Comparison of ENCODE assay signal across 8 mouse cellular contexts in genomic region chr10:80854913-80855748, GRCm38 (mm10). TPM values are rescaled to one million over a fixed set of nuclear protein-coding genes. Genes with fewer than 3 reads are reported as not detected.
DNase-seq lines count a peak whose midpoint lies in the region; ATAC-seq lines count a peak whose summit lies in the region.

Gene Lsm7 (minus strand): TSS chr10:80855209.
Gene Sppl2b (plus strand): TSS chr10:80855275.

- peak; percentile 41 for ATAC-seq in erythroid progenitor cell, adult 5-6 weeks (replicated peaks; ENCODE audit: low FRiP score, poor library complexity, severe bottlenecking)
- ATAC-seq in heart, embryonic 13.5 days (ENCODE audit: extremely low read depth, insufficient number of reproducible peaks, low FRiP score, low TSS enrichment), result peak; percentile 71; the same call in 1 of the 2 replicates
- peak; percentile 25 for ATAC-seq in liver, embryonic 12.5 days
- peak; percentile 74 for ATAC-seq in stomach, embryonic 15.5 days (ENCODE audit: insufficient read depth, low FRiP score, low read depth)

- H3K27me3 ChIP-seq in heart, embryonic 13.5 days (replicated peaks), result no peaks in the 10 kb centered on the region
- H3K27me3 ChIP-seq in liver, embryonic 12.5 days (replicated peaks), result no peaks in the 10 kb centered on the region
- no peaks in the 10 kb centered on the region for H3K27me3 ChIP-seq in stomach, embryonic 15.5 days (replicated peaks)

- H3K9ac ChIP-seq in heart, embryonic 13.5 days, result peak within 1 kb of the TSS; percentile 96
- H3K9ac ChIP-seq in liver, embryonic 12.5 days, result peak within 1 kb of the TSS; percentile 97
- peak within 1 kb of the TSS; percentile 66 for H3K9ac ChIP-seq in stomach, embryonic 15.5 days

- H3K4me3 ChIP-seq in heart, embryonic 13.5 days, result peak within 1 kb of the TSS; percentile 99
- peak within 1 kb of the TSS; percentile 91 for H3K4me3 ChIP-seq in liver, embryonic 12.5 days
- H3K4me3 ChIP-seq in stomach, embryonic 15.5 days (replicated peaks), result peak within 1 kb of the TSS; percentile 86

- H3K4me1 ChIP-seq in heart, embryonic 13.5 days, result peaks cover 32% of the 10 kb centered on the region
- H3K4me1 ChIP-seq in liver, embryonic 12.5 days, result peaks cover 80% of the 10 kb centered on the region
- peaks cover 38% of the 10 kb centered on the region for H3K4me1 ChIP-seq in stomach, embryonic 15.5 days

- under 1% methylated on average over 81 of the region's 81 CpGs for WGBS in heart, embryonic 13.5 days
- under 1% methylated on average over 81 of the region's 81 CpGs for WGBS in liver, embryonic 12.5 days (ENCODE audit: insufficient replicate concordance)
- WGBS in stomach, embryonic 15.5 days, result under 1% methylated on average over 81 of the region's 81 CpGs

- peak within 1 kb of the TSS; percentile 71 for H3K27ac ChIP-seq in heart, embryonic 13.5 days (replicated peaks)
- H3K27ac ChIP-seq in liver, embryonic 12.5 days, result peak within 1 kb of the TSS; percentile 99
- H3K27ac ChIP-seq in stomach, embryonic 15.5 days, result 0 out of 2 replicates have a peak within 1 kb of the TSS, but pooled peaks have one; percentile 40

- peak; percentile 96 for DNase-seq in CD4-positive helper T cell, adult 2 months (ENCODE audit: low read depth, low spot score)
- DNase-seq in brain, embryonic 18.5 days (ENCODE audit: low read depth, low spot score), result peak; percentile 87
- peak; percentile 98 for DNase-seq in kidney, postnatal 10 days
- peak; percentile 97 to 98 for DNase-seq in natural killer cell, adult 2 months (ENCODE audit: low spot score in 2 of 2)

- peak within 1 kb of the TSS; percentile 99 for H3K4me2 ChIP-seq in heart, embryonic 13.5 days
- peak within 1 kb of the TSS; percentile 93 for H3K4me2 ChIP-seq in liver, embryonic 12.5 days
- peak within 1 kb of the TSS; percentile 99 for H3K4me2 ChIP-seq in stomach, embryonic 15.5 days

- H3K36me3 ChIP-seq in heart, embryonic 13.5 days, result peaks cover 32% of the 10 kb centered on the region
- peaks cover 46% of the 10 kb centered on the region for H3K36me3 ChIP-seq in liver, embryonic 12.5 days
- peaks cover 15% of the 10 kb centered on the region for H3K36me3 ChIP-seq in stomach, embryonic 15.5 days

- no peaks in the 10 kb centered on the region for H3K9me3 ChIP-seq in heart, embryonic 13.5 days
- no peaks in the 10 kb centered on the region for H3K9me3 ChIP-seq in liver, embryonic 12.5 days (replicated peaks)
- no peaks in the 10 kb centered on the region for H3K9me3 ChIP-seq in stomach, embryonic 15.5 days

RNA-seq across cellular contexts. Expression of gene Lsm7, which starts in this region (rescaled TPM):
- total RNA-seq in erythroid progenitor cell, adult 5-6 weeks (2015; ENCODE audit: low replicate concordance), result 24.7 and 54.4 TPM in 2 replicates
- 75.3 and 78.9 TPM in 2 replicates for total RNA-seq in erythroid progenitor cell, adult 5-6 weeks (2017; ENCODE audit: low replicate concordance)
- polyA plus RNA-seq in heart, embryonic 13.5 days (2015; fragmentation: Nextera tagmentation; extraction: Ambion mirVana), result 157 and 171 TPM in 2 replicates
- polyA plus RNA-seq in liver, embryonic 12.5 days (2016; fragmentation: Nextera tagmentation; extraction: Ambion mirVana), result 235 and 245 TPM in 2 replicates
- 245 and 261 TPM in 2 replicates for polyA plus RNA-seq in stomach, embryonic 15.5 days (2015; fragmentation: Nextera tagmentation; extraction: Ambion mirVana)

RNA-seq across cellular contexts. Expression of gene Sppl2b, which starts in this region (rescaled TPM):
- total RNA-seq in erythroid progenitor cell, adult 5-6 weeks (2015; ENCODE audit: low replicate concordance), result 262 and 270 TPM in 2 replicates
- 283 and 322 TPM in 2 replicates for total RNA-seq in erythroid progenitor cell, adult 5-6 weeks (2017; ENCODE audit: low replicate concordance)
- polyA plus RNA-seq in heart, embryonic 13.5 days (2015; fragmentation: Nextera tagmentation; extraction: Ambion mirVana), result 27.7 and 28.5 TPM in 2 replicates
- polyA plus RNA-seq in liver, embryonic 12.5 days (2016; fragmentation: Nextera tagmentation; extraction: Ambion mirVana), result 66.1 and 70.5 TPM in 2 replicates
- polyA plus RNA-seq in stomach, embryonic 15.5 days (2015; fragmentation: Nextera tagmentation; extraction: Ambion mirVana), result 37.1 and 41.9 TPM in 2 replicates

Comparison
In these comparisons a context has a peak if more than half of its experiments do, and no peak if none do; other contexts are left out.
1. Peak in every context shown above with its lines: DNase-seq, ATAC-seq, H3K4me3 ChIP-seq and H3K27ac ChIP-seq.
2. H3K27ac ChIP-seq: peak in every context shown above with its lines; median percentile 99 in liver, embryonic 12.5 days; 71 in heart, embryonic 13.5 days; 40 in stomach, embryonic 15.5 days.